Mouse (Mus musculus) brain, adult 2 months (tissue): ENCODE measurements around the gene Usp22.
"Not testable (repeated sequence)": the region's sequence is repeated elsewhere in the genome, so short reads cannot be mapped to it uniquely, and the experiment has no call there.

Experiments used
- DNase-seq: peaks from one replicate; pipeline ENCODE4 v3.0.0; 2011; ENCODE audit warnings: low read depth, low spot score

The Usp22 gene

DNA sequence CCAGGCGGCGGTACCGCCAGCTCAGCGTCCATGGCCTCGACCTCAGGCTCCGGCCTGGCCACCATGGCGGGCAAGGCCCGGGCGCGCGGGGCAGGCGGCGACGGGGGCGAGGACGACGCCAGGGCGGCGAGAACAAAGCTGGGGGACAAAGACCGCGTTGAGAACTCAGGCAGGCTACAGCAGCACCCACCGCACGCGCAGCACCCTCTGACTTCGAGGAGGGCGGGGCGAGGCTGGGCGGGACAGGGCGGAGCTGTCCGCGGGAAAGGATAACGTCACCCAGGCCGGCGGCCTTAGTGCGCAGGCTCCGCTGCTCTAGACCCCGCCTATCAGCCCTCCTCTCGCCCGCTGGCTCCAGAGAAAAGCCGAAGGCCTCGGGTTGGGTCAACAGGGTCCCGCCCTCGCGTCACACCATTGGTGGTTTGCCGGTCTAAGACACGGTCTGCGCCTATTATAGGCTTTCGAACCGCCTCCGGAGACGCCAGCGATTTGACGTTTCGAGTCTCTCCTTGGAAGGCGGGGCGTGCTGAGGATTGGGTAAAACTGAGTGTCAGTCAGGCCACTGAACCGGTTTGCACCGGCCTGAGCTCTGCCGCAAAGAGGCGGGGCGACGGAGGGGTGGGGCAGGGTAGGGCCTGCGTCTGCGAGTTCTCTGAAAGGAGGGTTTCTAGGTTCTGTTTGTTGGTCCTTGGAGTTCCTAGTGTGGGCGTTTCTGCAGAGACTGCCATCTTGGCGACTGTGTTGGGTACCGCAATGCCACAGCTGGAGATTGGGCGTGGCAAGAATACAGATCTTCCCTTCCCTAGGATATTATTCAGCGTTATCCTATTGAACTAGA lies at the start of gene Usp22:
Usp22 (minus strand) TSS at position 235 of the 838 bp plus-strand sequence.
- DNase-seq, result peak; percentile 100

DNA sequence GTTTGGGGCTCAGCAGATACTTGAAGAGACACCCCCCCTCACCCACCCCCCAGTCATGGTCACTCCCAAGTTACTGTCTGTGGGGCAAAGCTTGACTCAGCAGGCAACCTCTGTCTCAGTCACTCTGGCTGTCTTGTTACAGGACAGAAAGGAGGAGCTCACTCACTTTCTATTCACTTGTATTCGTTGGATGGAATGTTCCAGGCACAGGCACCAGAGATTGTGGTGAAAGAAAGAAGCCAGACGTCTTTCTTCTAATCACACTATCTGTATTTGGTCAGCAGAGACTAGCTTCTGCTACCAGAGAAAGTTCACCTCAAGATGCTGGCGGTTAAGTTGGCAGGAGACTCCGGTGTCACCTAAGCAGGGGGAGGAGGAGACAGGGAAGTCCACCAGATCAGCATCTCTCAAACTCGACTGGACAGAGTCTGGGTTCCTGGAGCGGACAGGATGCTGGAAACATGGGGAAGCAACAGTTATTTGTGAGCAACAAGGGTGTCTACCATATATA lies 49.4 kb upstream of the Usp22 start:
- no peak for DNase-seq

DNA sequence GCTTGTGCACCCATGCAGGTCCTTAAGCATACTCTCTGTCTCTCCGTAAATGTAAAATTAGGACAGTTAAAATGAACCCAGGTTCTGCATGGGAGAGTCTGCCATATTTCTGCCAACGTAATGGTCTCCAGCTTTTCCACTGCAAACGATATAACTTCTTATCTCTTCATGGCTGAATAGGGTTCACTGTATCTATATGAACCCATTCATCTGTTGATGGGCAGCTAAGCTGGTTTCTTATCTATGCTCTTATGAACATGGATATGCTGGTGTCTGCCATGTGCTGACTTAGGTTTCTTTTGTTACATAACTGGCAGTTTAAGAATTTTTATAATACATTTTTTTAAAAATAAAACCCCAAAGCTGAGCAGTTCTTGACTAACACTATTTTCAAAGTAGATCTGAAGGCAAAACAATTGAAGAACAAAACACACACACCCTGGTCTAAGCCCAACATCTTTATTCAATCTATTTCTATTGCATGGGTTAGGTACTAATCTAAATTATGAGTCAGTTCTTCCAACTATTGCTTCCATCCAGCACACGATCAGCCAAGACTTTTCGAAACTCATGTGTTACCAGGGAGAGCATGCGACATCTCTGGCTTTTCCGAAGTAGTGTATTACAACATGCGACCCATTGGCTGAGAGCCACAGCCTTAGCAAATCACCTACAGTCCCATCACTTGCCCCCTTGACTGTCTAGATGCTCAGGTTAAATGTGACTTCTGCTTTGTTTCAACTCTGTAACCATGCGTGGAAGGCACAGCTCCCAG lies 48.3 kb upstream of the Usp22 start:
- no peak for DNase-seq

DNA sequence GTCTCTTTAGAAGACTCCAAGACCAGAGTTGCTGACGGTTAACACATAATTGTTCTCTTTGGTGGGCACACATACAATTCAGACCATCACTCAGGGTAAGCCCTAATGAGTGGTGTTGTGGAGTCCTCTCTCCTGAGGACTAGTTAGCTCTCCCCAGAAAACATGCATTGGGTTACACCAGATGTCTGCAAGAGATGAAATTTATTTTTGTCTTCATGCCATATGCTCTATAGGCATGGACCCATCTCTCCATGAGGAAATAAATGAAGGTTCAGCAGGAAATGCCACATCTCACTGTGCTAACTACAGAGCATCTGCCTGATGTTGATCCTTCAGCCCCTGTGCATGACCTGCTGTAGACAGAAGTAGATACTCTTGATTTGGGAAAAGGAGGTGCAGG lies 47.2 kb upstream of the Usp22 start:
- DNase-seq, result peak; percentile 58

DNA sequence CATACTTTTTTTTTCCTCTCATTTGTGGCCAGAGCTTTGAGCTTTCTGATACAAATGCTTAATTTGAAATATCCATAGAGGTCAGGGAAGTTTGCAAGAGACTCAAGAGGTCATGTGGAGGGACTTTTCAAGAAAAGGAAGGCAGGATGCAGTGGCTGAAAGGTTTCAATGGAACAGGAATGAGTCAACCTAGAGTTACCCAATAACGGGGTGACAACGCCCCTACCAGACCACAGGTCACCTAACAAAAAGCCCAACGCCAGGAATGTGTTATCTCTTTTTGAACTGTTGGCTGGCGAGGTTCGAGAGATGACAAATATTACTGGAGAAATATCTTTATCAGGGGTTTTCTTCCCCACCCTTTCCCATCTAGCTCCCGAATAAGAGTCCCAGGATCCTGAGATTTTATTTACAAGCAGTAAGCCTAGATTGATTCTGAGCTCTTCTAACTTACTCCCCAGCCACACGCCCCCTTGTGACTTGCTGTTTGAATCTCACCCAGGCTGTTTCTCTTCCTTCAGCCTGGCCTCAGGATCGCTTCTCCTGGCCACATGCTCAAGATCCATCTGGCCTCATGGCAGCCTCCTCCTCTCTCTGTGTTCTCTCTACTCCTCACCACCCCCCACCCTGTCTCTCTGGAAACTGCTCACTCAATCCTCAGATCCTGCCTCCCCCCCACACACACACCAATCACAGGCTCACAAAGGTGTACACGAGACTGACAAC lies 45.5 kb upstream of the Usp22 start:
- peak; percentile 82 for DNase-seq

DNA sequence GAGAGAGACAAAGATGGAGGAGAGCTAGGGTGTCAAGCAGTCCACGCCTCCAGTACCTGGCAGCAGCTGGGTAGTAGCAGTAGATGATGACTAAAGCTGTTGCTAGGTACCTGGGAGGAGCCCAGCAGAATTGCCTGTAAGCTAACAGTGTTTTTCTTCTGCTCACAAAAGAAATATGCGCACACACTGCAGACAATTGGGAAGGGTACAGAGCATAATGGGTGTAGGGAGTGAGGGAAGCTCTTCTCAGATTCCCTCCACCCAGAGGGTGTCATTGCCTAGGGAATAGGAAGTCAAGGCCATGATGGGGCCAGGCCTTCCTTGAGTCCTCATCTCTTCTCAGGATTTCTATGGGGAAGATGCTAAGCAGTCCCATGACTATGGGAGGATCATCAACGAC lies 41.1 kb upstream of the Usp22 start:
- no peak for DNase-seq

DNA sequence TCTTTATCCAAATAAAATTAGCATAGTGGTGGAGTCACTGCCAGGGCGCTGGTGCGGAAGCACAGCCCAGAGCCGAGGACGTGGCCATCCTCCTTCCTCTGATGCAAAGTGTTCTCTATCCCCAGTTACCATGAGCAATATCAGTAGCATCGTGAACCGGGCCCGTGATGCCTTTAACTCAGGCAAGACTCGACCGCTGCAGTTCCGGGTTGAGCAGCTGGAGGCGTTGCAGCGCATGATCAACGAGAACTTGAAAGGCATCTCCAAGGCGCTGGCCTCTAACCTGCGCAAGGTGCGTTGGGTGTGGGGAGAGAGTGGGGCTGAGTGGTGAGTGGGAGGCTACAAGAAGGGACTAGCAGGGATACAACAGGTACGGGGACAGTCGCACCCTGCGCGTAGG lies 37.2 kb upstream of the Usp22 start:
- DNase-seq, result no peak

DNA sequence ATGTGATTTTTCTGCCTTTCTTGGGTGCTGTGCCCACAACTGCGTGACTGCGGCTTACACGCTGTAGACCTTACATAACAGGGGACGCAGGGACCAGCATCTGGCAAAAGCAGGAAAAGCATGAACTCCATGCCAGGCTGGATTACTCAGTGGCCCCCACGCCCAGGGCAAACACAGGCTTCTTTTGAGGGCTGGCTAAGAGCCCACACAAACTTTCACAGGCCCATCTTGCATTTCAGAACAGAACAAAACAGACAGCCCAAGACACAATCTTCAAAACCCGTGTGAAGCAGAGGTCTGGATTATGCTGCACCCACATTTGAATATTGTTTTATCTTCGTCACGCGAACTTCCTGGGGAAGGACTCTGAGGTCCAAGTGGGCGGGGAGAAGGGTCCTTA lies 33.5 kb upstream of the Usp22 start:
- DNase-seq, result no peak

DNA sequence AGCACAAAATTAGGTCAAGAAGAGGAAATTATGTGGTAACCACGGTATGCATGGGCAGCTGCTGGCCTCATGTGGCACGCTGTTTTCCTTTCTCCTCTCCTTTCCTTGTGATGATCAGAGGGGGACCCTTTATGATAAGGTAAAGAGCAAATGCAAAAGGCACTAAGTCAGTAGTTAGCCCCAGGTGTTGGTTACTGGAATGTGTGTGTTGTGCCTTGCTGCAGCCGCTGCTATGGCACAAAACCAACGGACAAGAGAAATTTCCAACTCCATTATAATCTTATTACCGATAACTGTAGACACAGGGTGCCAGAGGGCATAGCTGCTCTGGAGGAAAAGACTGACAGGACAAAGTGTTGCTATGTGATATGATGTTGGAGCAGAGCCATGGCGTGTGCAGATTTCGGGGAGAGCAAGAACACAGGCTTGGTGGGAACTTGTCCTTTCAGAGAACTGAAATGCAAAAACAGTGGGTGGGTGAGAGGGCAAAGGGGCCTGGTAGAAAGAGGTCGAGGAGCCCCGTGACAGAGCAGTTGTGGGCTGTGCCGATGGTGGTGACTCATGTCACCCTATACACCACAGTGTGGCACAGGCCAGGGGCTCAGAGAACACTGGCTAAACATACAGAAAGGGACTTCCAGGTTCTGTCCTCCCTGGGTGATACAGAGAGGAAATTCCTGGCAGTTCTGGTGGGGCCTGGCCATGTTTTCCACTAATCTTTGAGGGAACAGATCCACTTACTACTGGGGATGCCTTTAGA lies 32.8 kb upstream of the Usp22 start, which contains the start of gene Aldh3a1:
Aldh3a1 (plus strand) TSS at position 51 of the 760 bp plus-strand sequence.
- no peak for DNase-seq

DNA sequence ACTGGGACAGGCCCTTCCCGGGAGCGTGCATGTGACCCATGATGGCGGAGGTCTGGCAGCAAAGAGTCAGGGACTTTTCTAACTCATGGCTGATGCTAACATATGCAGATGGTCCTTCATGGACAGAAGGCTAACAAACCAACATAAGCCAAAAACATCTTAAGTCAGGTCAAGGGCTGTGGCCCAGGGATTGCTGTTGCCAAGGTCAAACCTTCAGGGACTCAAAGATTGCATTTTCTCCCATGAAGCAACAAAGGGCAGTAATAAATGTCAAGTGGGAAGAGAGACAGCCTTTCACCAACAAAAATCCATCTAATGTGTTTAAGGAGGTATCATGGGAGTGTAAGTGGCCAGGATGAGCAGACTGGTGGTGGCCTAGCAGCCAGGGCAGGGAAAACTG lies 31.3 kb upstream of the Usp22 start:
- no peak for DNase-seq

DNA sequence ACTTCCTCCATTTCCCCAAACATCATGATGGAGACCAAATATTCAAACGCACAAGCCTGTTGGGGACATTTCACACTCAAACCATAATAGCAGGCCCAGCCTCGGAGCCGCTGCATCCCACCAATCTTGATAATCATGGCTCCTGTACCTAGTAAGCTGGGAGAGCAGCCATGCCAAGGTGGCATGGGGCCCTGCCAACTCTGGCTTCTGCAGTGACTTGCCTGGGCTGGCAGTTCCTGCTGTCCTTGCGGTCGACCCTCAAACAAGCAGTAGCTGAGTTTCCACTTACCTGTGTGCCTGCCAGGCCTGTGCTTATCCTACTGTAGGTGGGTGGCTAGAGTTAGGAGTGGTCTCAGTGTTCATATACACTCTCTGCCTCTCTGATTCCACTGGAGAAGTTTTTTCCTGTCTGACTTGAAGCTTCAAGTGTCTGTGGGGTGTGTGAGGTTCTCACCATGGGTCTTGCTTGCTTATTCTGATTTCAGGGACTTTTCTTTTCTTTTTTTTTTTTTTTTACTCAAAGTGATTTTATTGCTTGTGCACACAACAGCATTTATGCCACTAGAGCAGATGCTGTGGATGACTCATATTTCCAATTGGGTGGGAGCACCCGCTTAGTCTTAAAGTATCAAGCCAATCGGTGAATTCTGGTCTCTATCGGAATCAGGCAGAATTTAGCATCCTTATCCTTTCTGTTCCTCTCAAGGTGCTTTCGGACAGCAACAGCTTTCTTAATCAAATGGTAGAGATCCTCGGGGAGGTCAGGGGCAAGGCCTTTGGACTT lies 30.5 kb upstream of the Usp22 start:
- DNase-seq, result peak; percentile 82

DNA sequence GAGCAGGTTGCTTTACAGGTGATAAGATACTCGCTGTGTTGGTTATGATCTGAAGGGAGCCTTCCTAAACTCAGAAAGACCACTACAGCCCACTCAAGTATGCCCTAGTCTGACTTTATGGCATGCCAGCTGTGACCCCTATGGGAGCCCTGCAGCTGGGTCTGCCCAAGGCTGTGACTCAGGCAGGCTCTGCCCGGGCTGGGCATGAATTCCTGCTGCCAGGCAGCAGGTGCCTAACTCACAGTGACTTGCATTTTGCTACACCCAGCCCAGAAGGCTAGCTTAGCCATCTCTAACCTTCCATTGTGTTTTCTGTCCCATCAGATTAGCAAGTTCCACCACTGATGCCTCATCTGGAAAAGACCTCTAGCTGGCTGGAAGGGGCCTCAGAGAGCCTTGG lies 28.0 kb upstream of the Usp22 start:
- DNase-seq, result no peak

DNA sequence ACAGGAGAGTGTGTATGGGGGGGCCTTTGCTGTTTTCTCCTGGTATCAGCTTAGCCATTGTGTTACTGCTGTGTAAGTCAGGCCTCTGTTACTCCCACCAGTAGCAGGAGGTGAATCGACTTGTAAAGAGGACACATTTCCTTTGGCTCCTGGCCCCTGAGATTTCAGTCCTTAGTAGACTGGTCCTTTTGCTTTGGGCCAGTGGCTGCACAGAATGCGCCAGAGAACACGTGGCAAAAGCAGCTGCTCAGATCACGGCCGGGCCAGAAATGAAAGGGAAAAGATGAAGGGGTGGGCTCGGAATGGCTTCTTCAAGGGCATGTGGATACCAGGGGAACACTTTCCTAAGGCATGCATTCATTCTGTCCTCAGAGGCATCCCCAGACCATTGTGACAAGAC lies 27.3 kb upstream of the Usp22 start:
- DNase-seq, result no peak

DNA sequence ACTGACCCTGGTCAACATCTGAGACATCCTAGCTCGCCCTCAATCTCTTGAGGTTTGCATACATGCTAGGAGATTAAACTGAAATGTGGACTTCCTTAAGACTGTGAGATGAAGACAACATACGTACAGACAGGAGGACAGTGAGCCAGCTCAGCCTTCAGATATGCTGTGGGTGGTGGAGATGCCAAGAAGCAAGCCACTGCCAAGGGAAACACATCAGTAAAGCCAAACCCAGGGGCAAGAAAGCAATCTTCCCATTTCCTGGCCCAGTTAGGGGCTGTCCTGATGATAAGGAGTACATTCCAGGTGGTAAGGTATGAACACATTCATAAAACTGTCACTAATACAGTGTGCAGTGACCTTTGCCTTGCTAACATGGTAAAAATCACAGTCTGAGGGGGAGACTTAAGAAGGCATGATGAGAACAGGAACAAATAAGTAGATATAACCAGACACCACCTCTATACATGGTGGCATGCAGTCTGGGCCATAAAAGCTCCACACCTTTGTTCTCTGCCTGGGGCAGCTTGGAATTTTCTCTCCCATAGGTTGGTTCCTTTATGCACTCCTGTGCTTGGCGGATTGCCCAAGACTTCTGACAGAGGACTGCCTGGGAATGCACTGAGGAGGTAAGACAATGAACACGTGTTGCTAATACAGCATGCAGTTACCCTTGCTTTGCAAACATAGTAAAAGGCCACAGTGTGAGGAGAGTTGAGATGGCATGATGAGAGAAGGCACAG lies 24.9 kb upstream of the Usp22 start:
- DNase-seq, result no peak

DNA sequence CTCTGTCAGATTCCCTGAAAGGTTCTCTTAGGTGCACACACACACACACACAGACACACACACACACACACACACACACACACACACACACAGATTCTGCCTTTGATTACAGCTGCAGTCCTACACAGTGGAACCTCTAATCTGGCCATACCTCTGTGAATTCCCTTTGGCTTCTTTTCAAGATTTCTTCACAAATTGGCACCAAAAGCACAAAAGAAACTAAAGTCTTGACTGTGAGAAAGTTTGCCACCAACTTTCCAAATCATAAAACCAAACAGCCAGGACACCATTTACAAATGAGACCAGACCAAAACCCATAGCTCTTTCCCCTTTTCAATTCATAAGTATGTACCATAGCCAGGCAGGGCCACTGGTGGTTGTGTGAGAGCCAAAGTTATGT lies 23.1 kb upstream of the Usp22 start:
- no peak for DNase-seq

DNA sequence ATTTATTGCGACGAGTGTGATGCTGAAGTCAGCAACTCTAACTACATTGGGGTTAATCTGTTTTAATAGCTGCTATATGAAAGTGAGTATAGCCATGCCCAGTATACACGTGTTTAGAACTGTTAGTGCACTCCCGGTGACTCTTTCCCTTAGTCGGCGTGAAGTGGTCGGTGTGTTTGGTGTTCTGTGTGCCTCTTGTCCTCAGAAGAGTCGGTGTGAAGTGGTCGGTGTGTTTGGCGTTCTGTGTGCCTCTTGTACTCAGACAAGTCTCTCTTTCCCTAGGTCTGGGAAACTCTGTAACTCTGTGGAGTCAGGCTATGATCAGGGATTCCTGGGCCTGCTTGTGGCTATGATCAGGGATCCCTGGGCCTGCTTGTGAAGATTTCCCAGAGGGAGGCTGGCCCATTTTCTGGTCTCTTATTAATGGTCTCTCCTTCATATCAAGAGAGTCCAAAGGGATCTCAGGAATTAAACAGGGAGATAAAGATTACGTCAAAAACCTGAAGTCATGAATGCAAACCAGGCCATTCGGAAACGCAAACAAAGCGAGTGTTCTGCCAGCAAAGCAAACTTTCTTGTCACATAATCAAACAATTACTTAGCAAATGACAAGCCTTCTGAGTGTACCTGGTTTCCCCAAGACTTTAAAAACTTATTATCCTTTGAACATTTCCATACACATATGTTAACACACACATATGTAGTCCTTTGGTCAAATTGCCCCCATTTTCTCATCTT lies 21.9 kb upstream of the Usp22 start:
- DNase-seq, result no peak

DNA sequence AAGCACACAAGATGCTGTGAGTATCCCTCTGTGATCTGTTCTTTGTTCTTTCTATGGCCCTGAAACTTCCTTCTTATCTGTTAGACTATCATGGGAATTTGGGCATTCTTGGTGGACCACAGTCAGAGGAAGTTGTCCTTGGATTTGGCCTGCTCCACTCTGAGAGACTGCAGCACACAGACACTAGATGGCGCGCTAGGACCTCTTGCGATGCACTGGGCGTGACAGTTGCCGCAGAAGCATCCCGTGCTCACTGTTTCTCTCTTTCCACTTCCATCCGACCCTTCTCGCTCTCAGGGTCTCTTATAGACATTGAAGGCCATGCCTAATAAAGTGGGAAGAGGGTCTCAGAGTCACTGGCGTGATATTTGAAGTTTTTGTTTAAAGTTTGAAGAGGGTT lies 18.5 kb upstream of the Usp22 start:
- peak; percentile 92 for DNase-seq

DNA sequence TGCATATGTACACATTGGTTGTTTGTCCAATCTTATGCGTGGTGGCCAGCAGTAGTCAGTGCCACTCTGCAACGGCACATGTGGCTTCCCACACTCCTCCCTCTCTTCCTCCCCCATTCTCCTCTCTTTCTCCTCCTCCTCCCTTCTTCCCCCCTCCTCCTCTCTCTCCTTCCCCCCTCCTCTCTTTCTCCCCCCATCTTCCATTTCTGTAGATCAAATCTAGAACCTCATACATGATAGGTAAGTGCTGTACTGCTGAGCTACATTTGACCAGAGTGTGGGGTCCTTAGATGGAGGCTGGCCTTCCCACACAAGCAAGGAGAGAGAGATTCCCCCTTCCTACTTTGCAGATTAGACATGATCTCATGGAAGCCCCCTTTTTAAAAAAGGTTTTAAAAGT lies 17.9 kb upstream of the Usp22 start:
- no peak for DNase-seq

DNA sequence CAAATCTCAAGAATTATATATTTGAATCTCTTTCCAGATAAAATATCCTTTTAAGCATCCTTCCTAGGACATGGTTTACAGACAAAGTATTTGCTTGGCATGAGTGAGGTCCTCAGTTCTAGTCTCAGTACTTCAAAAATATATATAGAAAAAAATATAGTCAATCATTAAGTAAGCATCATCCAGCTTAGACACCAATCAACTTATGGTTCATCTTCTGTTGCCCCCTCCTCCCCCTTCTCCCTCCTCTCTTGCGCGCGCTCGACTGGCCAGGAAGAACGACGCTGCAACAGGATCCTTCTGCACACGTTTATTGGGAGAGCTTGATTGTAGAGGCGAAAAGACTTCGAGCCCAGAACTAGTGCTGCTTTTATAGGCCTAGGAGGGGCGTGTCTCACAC lies 17.3 kb upstream of the Usp22 start:
- DNase-seq, result not testable (repeated sequence)
